Mouse (Mus musculus) leukemia stem cell, adult 10-12 weeks (primary cell): Measurements from ENCODE around the gene Dbx2. TPM values are rescaled to one million over a fixed set of nuclear protein-coding genes. Genes with fewer than 3 reads are reported as not detected.

Experiments
- polyA plus RNA-seq: library from polyadenylated mRNA; stranded (reverse); fragments of >175 nt; gene quantifications from 2 replicates; pipeline ENCODE4 v1.2.3, GENCODE M21; 2012; ENCODE audit warnings: low replicate concordance

Dbx2 gene
- not detected in 2 replicates for polyA plus RNA-seq

DNA sequence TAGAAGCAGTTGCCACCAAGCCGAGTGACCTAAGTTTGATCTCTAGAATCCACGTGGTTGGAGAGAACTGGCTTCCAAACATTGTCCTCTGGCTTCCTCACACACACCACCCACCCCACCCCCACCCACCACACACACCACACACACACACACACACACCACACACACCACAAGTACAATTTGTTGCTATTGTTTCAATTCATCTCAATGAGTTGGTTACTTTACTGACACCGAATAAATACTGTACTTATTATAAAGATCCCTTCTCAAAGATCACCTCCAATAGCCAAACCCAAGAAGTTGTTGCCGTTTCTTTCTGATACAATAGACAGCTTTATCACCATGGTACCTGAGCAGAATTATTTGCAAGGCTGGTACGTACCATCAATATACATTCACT is at the start of gene Dbx2:
Gene Dbx2 (minus strand): TSS at position 101 of the 400 bp plus-strand sequence.

Other genes with a start within 250 kb of the Dbx2 start
- gene Nell2, start 127.4 kb downstream of the Dbx2 start, polyA plus RNA-seq, result not detected in 2 replicates
- 1.3 and 1.9 TPM in 2 replicates for gene Ano6, start 134.9 kb upstream of the Dbx2 start, polyA plus RNA-seq